Mouse (Mus musculus) c-Kit-positive CD71-positive TER-119-negative erythroid progenitor cells, embryonic 14.5 days (primary cell): ENCODE measurements around the gene Ctr9.
A peak's percentile ranks its signal among the peaks of the same experiment; 100 is the strongest.

Source experiments
- DNase-seq: peaks from one replicate; pipeline ENCODE4 v3.0.0-alpha.2; 2013; ENCODE audit warnings: low read depth

Gene Ctr9

GRCm38 (mm10) chr7:111029046-111029553, 349 bp downstream of the Ctr9 start:
- peak; percentile 14 for DNase-seq

- DNase-seq: no peak
These were observed 20.2 kb downstream of the Ctr9 start for GRCm38 (mm10) chr7:111048920-111049319.

- DNase-seq: peak; percentile 65
These were observed 21.1 kb downstream of the Ctr9 start for GRCm38 (mm10) chr7:111049652-111050421.

GRCm38 (mm10) chr7:111055221-111055620, 26.5 kb downstream of the Ctr9 start:
- DNase-seq: no peak

- DNase-seq: no peak
These were observed 27.4 kb downstream of the Ctr9 start for GRCm38 (mm10) chr7:111055984-111056657.

- DNase-seq: no peak
These were observed 30.8 kb downstream of the Ctr9 start for GRCm38 (mm10) chr7:111059527-111059926.

GRCm38 (mm10) chr7:111062971-111063370, 34.2 kb downstream of the Ctr9 start:
- no peak for DNase-seq

GRCm38 (mm10) chr7:111068181-111068580, 39.4 kb downstream of the Ctr9 start:
- no peak for DNase-seq

GRCm38 (mm10) chr7:111069439-111070166, 40.9 kb downstream of the Ctr9 start:
- DNase-seq: no peak

GRCm38 (mm10) chr7:111070167-111070496, 41.4 kb downstream of the Ctr9 start:
- DNase-seq: no peak

- DNase-seq: no peak
These were observed 43.7 kb downstream of the Ctr9 start for GRCm38 (mm10) chr7:111072410-111072809.

- no peak for DNase-seq
These were observed 46.5 kb downstream of the Ctr9 start for GRCm38 (mm10) chr7:111075288-111075687.

GRCm38 (mm10) chr7:111078271-111078670, 49.5 kb downstream of the Ctr9 start:
- no peak for DNase-seq

- no peak for DNase-seq
These were observed 51.3 kb downstream of the Ctr9 start for GRCm38 (mm10) chr7:111080026-111080425.

- DNase-seq: no peak
These were observed 52.1 kb downstream of the Ctr9 start for GRCm38 (mm10) chr7:111080876-111081275.

GRCm38 (mm10) chr7:111082043-111082821, 53.5 kb downstream of the Ctr9 start:
- DNase-seq: peak; percentile 75

- DNase-seq: peak; percentile 96
These were observed 54.3 kb downstream of the Ctr9 start, which contains the start of gene Eif4g2 for GRCm38 (mm10) chr7:111082822-111083732. Gene Eif4g2, minus strand, starts transcription at chr7:111083030.

GRCm38 (mm10) chr7:111083733-111084120, 55.0 kb downstream of the Ctr9 start:
- DNase-seq: no peak

GRCm38 (mm10) chr7:111084443-111084842, 55.7 kb downstream of the Ctr9 start:
- DNase-seq: no peak

GRCm38 (mm10) chr7:111085153-111085552, 56.4 kb downstream of the Ctr9 start:
- DNase-seq: no peak

- no peak for DNase-seq
These were observed 66.4 kb downstream of the Ctr9 start for GRCm38 (mm10) chr7:111095169-111095568.
